Mouse (Mus musculus) 3T3-L1 (cell line): ENCODE measurements around the gene Dlgap3.

Experiments
- DNase-seq: peaks from one replicate; pipeline ENCODE4 v3.0.0-alpha.2; 2015; ENCODE audit warnings: low read depth, low spot score

Gene Dlgap3

DNA sequence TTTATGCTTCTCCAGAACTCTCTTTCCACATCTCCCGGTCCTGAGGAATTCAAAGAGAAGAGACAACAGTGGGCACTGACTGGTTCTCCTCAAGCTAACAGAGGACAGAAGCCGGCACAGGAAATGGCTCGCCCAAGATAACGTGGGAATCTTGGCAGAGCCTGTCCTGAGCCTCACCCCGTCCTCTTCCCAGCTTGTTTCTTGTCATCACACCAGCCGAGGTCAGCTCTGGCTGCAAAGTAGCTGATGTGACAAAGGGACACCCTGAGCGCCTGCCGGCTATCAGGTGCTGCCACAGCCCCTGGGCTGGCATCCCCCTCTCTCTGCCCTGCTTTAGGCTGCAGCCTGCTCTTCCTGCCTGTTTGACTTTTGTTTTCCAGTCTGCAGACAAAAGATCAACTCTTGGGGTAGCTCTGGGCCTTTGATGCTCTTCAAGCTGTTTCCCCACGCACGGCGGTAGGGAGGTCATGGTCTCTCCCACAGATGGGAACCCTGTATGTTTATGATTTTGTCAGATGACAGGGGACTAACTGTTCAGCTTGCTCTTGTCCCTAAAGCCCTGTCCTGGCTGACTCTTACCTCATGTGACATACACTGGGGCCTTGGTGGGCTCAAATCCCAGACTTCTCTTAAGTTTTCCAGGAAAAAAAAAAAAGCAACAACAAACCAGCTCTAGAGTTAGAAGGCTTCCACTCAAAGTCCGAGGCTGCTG is 89.3 kb downstream of the Dlgap3 start:
- no peak for DNase-seq

GRCm38 (mm10) chr4:127261601-127262000 is 92.6 kb downstream of the Dlgap3 start:
- no peak for DNase-seq

DNA sequence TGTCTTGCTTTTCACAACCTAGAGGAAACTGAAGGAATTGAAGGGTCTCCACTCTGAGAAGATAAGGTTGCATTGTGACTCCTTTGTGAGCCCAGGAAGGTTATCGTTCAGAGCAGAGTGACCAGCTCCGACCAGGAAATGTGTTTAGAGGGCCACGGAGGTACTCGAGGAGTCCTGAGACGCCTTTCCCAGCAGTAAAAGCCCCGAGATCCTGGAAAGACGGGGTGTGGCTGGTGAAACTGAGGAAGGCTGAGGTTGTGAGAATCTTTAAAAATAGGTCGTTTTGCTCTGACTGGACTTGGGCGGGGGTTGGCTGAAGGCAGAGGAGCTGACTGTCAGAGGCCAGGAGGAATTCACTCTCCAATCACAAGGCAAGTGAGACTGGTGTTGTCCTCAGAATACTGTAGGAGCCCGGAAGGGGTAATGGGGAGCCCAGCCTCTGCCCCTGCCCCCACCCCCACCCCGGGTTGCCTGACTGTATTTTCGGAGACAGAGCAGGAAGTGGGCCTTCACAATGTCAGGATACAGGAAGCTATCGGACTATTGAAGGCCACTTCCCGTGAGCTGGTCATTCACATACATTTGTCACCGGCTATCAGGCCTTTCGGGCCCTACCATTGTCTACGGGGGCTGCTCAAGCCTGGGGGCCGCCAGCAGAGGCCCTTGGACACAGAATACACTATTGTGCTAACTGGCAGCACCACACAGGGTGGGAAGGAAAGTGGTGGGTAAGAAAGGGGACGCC is 94.6 kb downstream of the Dlgap3 start:
- DNase-seq: no peak

GRCm38 (mm10) chr4:127264183-127264554 is 95.2 kb downstream of the Dlgap3 start:
- DNase-seq: no peak

DNA sequence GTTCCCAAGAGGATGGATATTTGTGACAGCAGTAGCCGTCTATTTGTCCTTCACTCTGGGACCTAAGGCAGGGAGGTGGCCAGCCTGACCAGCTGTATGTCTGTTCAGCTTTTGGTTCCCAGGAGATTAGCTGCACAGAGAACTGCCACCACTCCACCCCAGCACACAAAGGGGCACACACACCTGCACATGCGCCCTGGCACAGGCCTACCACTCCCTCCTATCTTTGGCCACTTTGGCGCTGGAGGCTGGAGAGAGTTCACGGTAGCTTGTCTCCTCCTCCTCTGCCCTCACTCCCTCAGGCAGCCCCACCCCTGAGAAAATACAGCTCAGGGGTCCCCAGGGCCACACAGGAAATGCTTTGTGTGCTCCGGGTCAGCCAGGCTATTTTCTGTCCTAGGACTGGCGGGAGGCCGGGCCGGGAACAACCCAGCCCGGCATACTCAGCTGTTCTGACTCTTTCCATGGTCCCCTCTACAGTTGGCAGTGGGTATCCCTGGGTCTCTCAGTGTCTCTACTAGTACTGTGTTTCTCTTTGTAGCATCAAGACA is 109.5 kb downstream of the Dlgap3 start:
- DNase-seq: no peak

DNA sequence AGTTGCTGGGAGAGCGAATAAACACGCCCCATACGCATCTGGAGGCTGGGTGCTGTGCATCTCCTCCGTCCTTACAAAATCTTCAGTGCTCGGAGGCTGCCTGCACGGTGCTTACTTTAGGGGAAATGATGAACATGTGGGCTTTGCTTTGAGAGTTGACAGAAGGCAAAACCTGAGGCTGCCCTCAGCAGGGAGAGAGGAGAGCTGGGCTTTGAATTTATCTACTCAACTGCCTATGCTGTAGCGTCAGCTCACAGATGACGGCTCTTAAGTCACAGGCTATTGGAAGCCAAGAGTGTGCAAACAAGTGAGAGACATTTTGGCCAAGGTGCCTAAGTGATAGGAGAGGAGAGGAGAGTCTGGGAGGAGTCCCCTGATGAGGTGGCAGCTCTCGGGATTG is 110.2 kb downstream of the Dlgap3 start:
- no peak for DNase-seq
